Mouse (Mus musculus) erythroid progenitor cell, adult 5-6 weeks (primary cell): ENCODE measurements around the gene Ranbp1. TPM values are rescaled to one million over a fixed set of nuclear protein-coding genes. Genes with fewer than 3 reads are reported as not detected.

Source experiments
- ATAC-seq: replicated peaks from 2 replicates; pipeline ENCODE4 v1.8.0; 2016; ENCODE audit warnings: moderate number of reproducible peaks, mild to moderate bottlenecking, moderate TSS enrichment, inconsistent platforms; ENCODE audit not compliant: poor library complexity, low FRiP score, severe bottlenecking
- total RNA-seq, 2 experiments: library from RNA; stranded (forward) in 1 of 2; stranded (reverse) in 1 of 2; fragments of 150-400 nt in 1 of 2; fragments of 186-747, 209-891 nt in 1 of 2; gene quantifications; 2 replicates each; pipeline versions ENCODE4 v1.2.3 to v1.2.4; 2015 to 2017; ENCODE audit warnings: low replicate concordance in 2 of 2

Ranbp1 gene
- total RNA-seq, 2 experiments from 2014 or later = 133 to 145 TPM

- no peak for ATAC-seq
Observed at GRCm38 (mm10) chr16:18235389-18236065, 13.0 kb downstream of the Ranbp1 start.

GRCm38 (mm10) chr16:18234671-18235388 is 13.7 kb downstream of the Ranbp1 start, which contains the start of gene Zdhhc8:
Gene Zdhhc8, minus strand, starts transcription at chr16:18235136.
- no peak for ATAC-seq

GRCm38 (mm10) chr16:18233919-18234670 is 14.4 kb downstream of the Ranbp1 start:
- ATAC-seq = no peak

- no peak for ATAC-seq
Observed at GRCm38 (mm10) chr16:18233451-18233850, 15.1 kb downstream of the Ranbp1 start.

- no peak for ATAC-seq
Observed at GRCm38 (mm10) chr16:18231451-18231850, 17.1 kb downstream of the Ranbp1 start.

GRCm38 (mm10) chr16:18231047-18231446 is 17.5 kb downstream of the Ranbp1 start:
- ATAC-seq = no peak

GRCm38 (mm10) chr16:18230617-18231016 is 17.9 kb downstream of the Ranbp1 start:
- ATAC-seq = no peak

GRCm38 (mm10) chr16:18229622-18230021 is 18.9 kb downstream of the Ranbp1 start:
- ATAC-seq = no peak

- ATAC-seq = no peak
Observed at GRCm38 (mm10) chr16:18228856-18229255, 19.7 kb downstream of the Ranbp1 start.

- no peak for ATAC-seq
Observed at GRCm38 (mm10) chr16:18227897-18228422, 20.6 kb downstream of the Ranbp1 start.

- no peak for ATAC-seq
Observed at GRCm38 (mm10) chr16:18227187-18227586, 21.3 kb downstream of the Ranbp1 start.

GRCm38 (mm10) chr16:18222188-18222587 is 26.3 kb downstream of the Ranbp1 start:
- no peak for ATAC-seq

- ATAC-seq = no peak
Observed at GRCm38 (mm10) chr16:18221543-18221898, 27.0 kb downstream of the Ranbp1 start.

GRCm38 (mm10) chr16:18220856-18221542 is 27.5 kb downstream of the Ranbp1 start:
- ATAC-seq = no peak

GRCm38 (mm10) chr16:18220001-18220400 is 28.5 kb downstream of the Ranbp1 start:
- ATAC-seq = no peak

- no peak for ATAC-seq
Observed at GRCm38 (mm10) chr16:18218580-18218996, 29.9 kb downstream of the Ranbp1 start.

GRCm38 (mm10) chr16:18217579-18217978 is 31.0 kb downstream of the Ranbp1 start, which contains the start of gene Ccdc188:
Gene Ccdc188, plus strand, starts transcription at chr16:18217879.
- ATAC-seq = no peak

GRCm38 (mm10) chr16:18214858-18215257 is 33.7 kb downstream of the Ranbp1 start:
- ATAC-seq = no peak

- no peak for ATAC-seq
Observed at GRCm38 (mm10) chr16:18213689-18214088, 34.8 kb downstream of the Ranbp1 start.
